Mouse (Mus musculus) CH12.LX (cell line): Measurements from ENCODE around the gene Tox2. TPM values are rescaled to one million over a fixed set of nuclear protein-coding genes. Genes with fewer than 3 reads are reported as not detected.

Source experiments
- DNase-seq: peaks from one replicate; pipeline ENCODE4 v3.0.0-alpha.2; 2013; ENCODE audit errors: extremely low read depth
- H3K27ac ChIP-seq: 2 replicates; pipeline ENCODE4 v1.5.1; 2012; ENCODE audit warnings: low read depth, mild to moderate bottlenecking, control low read depth, moderate library complexity; ENCODE audit not compliant: insufficient read depth
- H3K27me3 ChIP-seq: replicated peaks from 2 replicates; pipeline ENCODE3; 2012; ENCODE audit warnings: inconsistent platforms
- H3K36me3 ChIP-seq, 2 experiments: replicated peaks in 1 of 2; 2 replicates each; pipeline versions ENCODE3 to v1.6.1; 2012; ENCODE audit warnings: inconsistent platforms in 1 of 2, low read length in 1 of 2, mild to moderate bottlenecking in 1 of 2, mixed read lengths in 1 of 2, moderate library complexity in 1 of 2; ENCODE audit not compliant: control insufficient read depth in 1 of 2, insufficient read depth in 1 of 2
- H3K4me1 ChIP-seq, 2 experiments: 2 replicates each; pipeline ENCODE4 v1.6.1; 2012; ENCODE audit warnings: inconsistent platforms in 1 of 2, moderate library complexity in 1 of 2; ENCODE audit not compliant: insufficient read depth in 2 of 2, control insufficient read depth in 1 of 2
- H3K4me2 ChIP-seq: 2 replicates; pipeline ENCODE4 v1.6.1; 2012; ENCODE audit warnings: low read depth, mild to moderate bottlenecking, control low read depth; ENCODE audit not compliant: poor library complexity, insufficient read depth, severe bottlenecking
- H3K4me3 ChIP-seq, 3 experiments: fragments of 150-350 bp in 1 of 3; sonication (generic) in 1 of 3; replicated peaks in 1 of 3; 2 replicates each; pipeline versions ENCODE3 to v1.5.1; 2011 to 2012; ENCODE audit warnings: low read depth in 2 of 3, low read length in 2 of 3, mild to moderate bottlenecking in 2 of 3, moderate library complexity in 2 of 3, control low read depth in 1 of 3, improper control_type of control experiment in 1 of 3, inconsistent platforms in 1 of 3, mixed read lengths in 1 of 3; ENCODE audit not compliant: poor library complexity in 1 of 3
- H3K79me2 ChIP-seq: replicated peaks from 2 replicates; pipeline ENCODE4 v1.6.1; 2012; ENCODE audit warnings: mild to moderate bottlenecking, moderate library complexity; ENCODE audit not compliant: control insufficient read depth, poor library complexity, insufficient read depth, severe bottlenecking; ENCODE audit errors: extremely low read depth
- H3K9ac ChIP-seq: 2 replicates; pipeline ENCODE4 v1.6.1; 2012; ENCODE audit warnings: low read depth, mild to moderate bottlenecking, control low read depth, moderate library complexity; ENCODE audit not compliant: insufficient read depth
- H3K9me3 ChIP-seq: replicated peaks from 2 replicates; pipeline ENCODE3; 2012; ENCODE audit warnings: low read length, inconsistent platforms, mixed read lengths
- CHD2 ChIP-seq: IDR thresholded peaks from 2 replicates; pipeline ENCODE4 v1.6.1; 2011; ENCODE audit warnings: low read length, improper control_type of control experiment
- CTCF ChIP-seq, 2 experiments: IDR thresholded peaks in 1 of 2; conservative IDR thresholded peaks in 1 of 2; 2 replicates each; pipeline ENCODE4 v1.5.1; 2011 to 2012; ENCODE audit warnings: low read depth in 2 of 2, low read length in 2 of 2, improper control_type of control experiment in 1 of 2, inconsistent platforms in 1 of 2, mild to moderate bottlenecking in 1 of 2, moderate library complexity in 1 of 2
- E2F4 ChIP-seq: IDR thresholded peaks from 2 replicates; pipeline ENCODE4 v1.6.1; 2011; ENCODE audit warnings: low read depth, low read length, improper control_type of control experiment; ENCODE audit not compliant: insufficient replicate concordance
- ELF1 ChIP-seq: IDR thresholded peaks from 2 replicates; pipeline ENCODE4 v1.6.1; 2014; ENCODE audit warnings: low read depth, mild to moderate bottlenecking, inconsistent platforms, low read length, improper control_type of control experiment
- IRF4 ChIP-seq: IDR thresholded peaks from 2 replicates; pipeline ENCODE4 v1.6.1; 2014; ENCODE audit warnings: low read depth, mild to moderate bottlenecking, inconsistent platforms, low read length, improper control_type of control experiment
- JUN ChIP-seq: IDR thresholded peaks from 2 replicates; pipeline ENCODE4 v1.6.1; 2011; ENCODE audit warnings: low read depth, mild to moderate bottlenecking, low read length, improper control_type of control experiment, moderate library complexity; ENCODE audit not compliant: insufficient read depth
- JUND ChIP-seq: conservative IDR thresholded peaks from 2 replicates; pipeline ENCODE4 v1.6.1; 2011; ENCODE audit warnings: low read depth, low read length, improper control_type of control experiment
- MAFK ChIP-seq: IDR thresholded peaks from 2 replicates; pipeline ENCODE4 v1.6.1; 2011; ENCODE audit warnings: low read length, improper control_type of control experiment; ENCODE audit not compliant: insufficient replicate concordance
- MAX ChIP-seq: IDR thresholded peaks from 2 replicates; pipeline ENCODE4 v1.6.1; 2011; ENCODE audit warnings: low read length, improper control_type of control experiment
- MAZ ChIP-seq: IDR thresholded peaks from 2 replicates; pipeline ENCODE4 v1.6.1; 2012; ENCODE audit warnings: low read depth, mild to moderate bottlenecking, inconsistent platforms, low read length, improper control_type of control experiment, moderate library complexity
- MEF2A ChIP-seq: IDR thresholded peaks from 2 replicates; pipeline ENCODE4 v1.6.1; 2014; ENCODE audit warnings: low read depth, mild to moderate bottlenecking, inconsistent platforms, low read length, improper control_type of control experiment, borderline replicate concordance
- MXI1 ChIP-seq: IDR thresholded peaks from 2 replicates; pipeline ENCODE4 v1.6.1; 2011; ENCODE audit warnings: mild to moderate bottlenecking, low read depth, low read length, improper control_type of control experiment
- MYC ChIP-seq: IDR thresholded peaks from 2 replicates; pipeline ENCODE4 v1.6.1; 2011; ENCODE audit warnings: low read depth, mild to moderate bottlenecking, improper control_type of control experiment, low read length
- NELFE ChIP-seq: IDR thresholded peaks from 2 replicates; pipeline ENCODE4 v1.6.1; 2011; ENCODE audit warnings: low read depth, low read length, improper control_type of control experiment
- PAX5 ChIP-seq: IDR thresholded peaks from 2 replicates; pipeline ENCODE4 v1.6.1; 2012; ENCODE audit warnings: low read length, inconsistent platforms, mixed read lengths
- POLR2A ChIP-seq: IDR thresholded peaks from 2 replicates; pipeline ENCODE4 v1.6.1; 2011; ENCODE audit warnings: low read depth, mild to moderate bottlenecking, improper control_type of control experiment, low read length
- RAD21 ChIP-seq: IDR thresholded peaks from 2 replicates; pipeline ENCODE4 v1.6.1; 2011; ENCODE audit warnings: low read depth, mild to moderate bottlenecking, low read length, improper control_type of control experiment, moderate library complexity
- RCOR1 ChIP-seq: conservative IDR thresholded peaks from 2 replicates; pipeline ENCODE4 v1.6.1; 2012; ENCODE audit warnings: low read depth, mild to moderate bottlenecking, inconsistent platforms, low read length, improper control_type of control experiment
- TCF12 ChIP-seq: IDR thresholded peaks from 2 replicates; pipeline ENCODE4 v1.6.1; 2014; ENCODE audit warnings: low read depth, mild to moderate bottlenecking, inconsistent platforms, low read length, improper control_type of control experiment
- USF1 ChIP-seq: IDR thresholded peaks from 2 replicates; pipeline ENCODE4 v1.6.1; 2014; ENCODE audit warnings: low read depth, mild to moderate bottlenecking, inconsistent platforms, low read length, improper control_type of control experiment
- ZMIZ1 ChIP-seq: IDR thresholded peaks from 2 replicates; pipeline ENCODE4 v1.6.1; 2012; ENCODE audit warnings: low read depth, mild to moderate bottlenecking, inconsistent platforms, low read length, improper control_type of control experiment
- ZNF384 ChIP-seq: IDR thresholded peaks from 2 replicates; pipeline ENCODE4 v1.6.1; 2012; ENCODE audit warnings: low read depth, low read length, improper control_type of control experiment, inconsistent platforms
- dilution Hi-C: fragments of 300-500 bp; cut with MboI; formaldehyde crosslinking; loops from 2 replicates; pipeline ENCODE4 v1.14.3; 2020; ENCODE audit warnings: low sequenced_read_pairs; ENCODE audit not compliant: extremely low pct_unique_long_range_greater_than_20kb, extremely low pct_ligation_motif_present
- in situ Hi-C: fragments of 300-500 bp; cut with MboI; formaldehyde crosslinking; loops from 3 replicates; pipeline ENCODE4 v1.14.3; 2019; ENCODE audit warnings: low sequenced_read_pairs, low pct_ligation_motif_present, low pct_unique_long_range_greater_than_20kb, mixed read lengths
- polyA plus RNA-seq: library from polyadenylated mRNA; unstranded; fragments of >175 nt; gene quantifications from 2 replicates; pipeline ENCODE4 v1.2.1, GENCODE M21; 2012; ENCODE audit warnings: low read depth; ENCODE audit not compliant: insufficient read length
- total RNA-seq, 2 experiments: library from RNA; depleted of rRNA; stranded (reverse); fragments of 300-350 nt in 1 of 2; fragments of >200 nt in 1 of 2; gene quantifications; 2 replicates each; pipeline ENCODE4 v1.2.3; 2012 to 2014

Tox2 gene
- total and polyA plus RNA-seq, 3 experiments, result not detected

- H3K9me3 ChIP-seq, result no peaks in the 10 kb centered on the region
- no peak for TF ChIP-seq E2F4
- 0 out of 2 replicates have a peak, but pooled peaks have one; percentile 52 for TF ChIP-seq MAFK
- no peak for TF ChIP-seq PAX5
- no peak for TF ChIP-seq NELFE
- no peak overlapping the region for H3K4me3 ChIP-seq
- H3K79me2 ChIP-seq, result no peaks in the 10 kb centered on the region
- no peaks in the 10 kb centered on the region for H3K4me1 ChIP-seq
- H3K4me2 ChIP-seq, result no peak overlapping the region
- no peak overlapping the region for H3K27ac ChIP-seq
- dilution Hi-C loops, result no loop called here
- H3K36me3 ChIP-seq, result no peaks in the 10 kb centered on the region
- H3K27me3 ChIP-seq, result peaks cover 83% of the 10 kb centered on the region
- DNase-seq, result no peak
- no peak overlapping the region for H3K9ac ChIP-seq
- in situ Hi-C loops, result no loop called here
These were observed 10.4 kb upstream of the Tox2 start for GRCm38 (mm10) chr2:163192485-163192884.

DNA sequence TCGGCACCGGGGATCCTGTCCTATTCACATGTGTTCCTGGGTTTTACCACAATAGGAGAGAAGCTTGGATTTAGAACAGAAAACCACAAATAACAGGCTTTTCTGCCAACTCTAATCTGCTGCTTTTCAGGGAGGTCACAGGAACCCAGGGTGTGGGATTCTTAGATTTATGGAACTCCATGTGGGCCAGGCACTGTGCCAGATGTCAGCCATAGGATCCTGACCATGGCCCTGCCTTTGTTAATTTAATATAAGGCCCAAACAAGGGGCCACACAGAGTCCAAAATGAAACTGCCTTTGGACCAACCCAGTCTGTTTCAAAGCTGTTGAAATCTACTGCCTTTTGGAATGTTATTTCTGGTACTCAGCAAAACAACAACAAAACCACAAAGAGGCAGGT lies 8.9 kb upstream of the Tox2 start:
- no peaks in the 10 kb centered on the region for H3K9me3 ChIP-seq
- H3K36me3 ChIP-seq, result no peaks in the 10 kb centered on the region
- no peak overlapping the region for H3K4me2 ChIP-seq
- dilution Hi-C loops (no loop called here), in situ Hi-C loops (no loop called here)
- no peak overlapping the region for H3K27ac ChIP-seq
- no peaks in the 10 kb centered on the region for H3K79me2 ChIP-seq
- no peak overlapping the region for H3K4me3 ChIP-seq
- H3K9ac ChIP-seq, result no peak overlapping the region
- H3K27me3 ChIP-seq, result peaks cover 84% of the 10 kb centered on the region
- no peaks in the 10 kb centered on the region for H3K4me1 ChIP-seq
- TF ChIP-seq USF1, result no peak
- TF ChIP-seq E2F4, result no peak
- no peak for TF ChIP-seq ELF1
- TF ChIP-seq ZNF384, result no peak
- TF ChIP-seq MAFK, result no peak
- TF ChIP-seq MAZ, result no peak
- TF ChIP-seq IRF4, result no peak
- no peak for TF ChIP-seq RCOR1
- TF ChIP-seq TCF12, result no peak
- TF ChIP-seq MXI1, result no peak
- no peak for TF ChIP-seq RAD21
- TF ChIP-seq POLR2A, result no peak
- no peak for TF ChIP-seq JUND
- TF ChIP-seq MEF2A, result no peak
- no peak for TF ChIP-seq JUN
- TF ChIP-seq MYC, result no peak
- TF ChIP-seq ZMIZ1, result no peak
- no peak for TF ChIP-seq CHD2
- TF ChIP-seq CTCF (conservative IDR thresholded peaks at IDR 0.05 in 1 of 2, IDR thresholded peaks at IDR 0.05 in 1 of 2; ENCODE audit: low read depth in 2 of 2, low read length in 2 of 2), result no peak
- TF ChIP-seq MAX, result no peak
- TF ChIP-seq, all 38 proteins: peak for 0
- DNase-seq, result no peak
